Mouse (Mus musculus) left cerebral cortex, postnatal 4 days (tissue): ENCODE measurements around the gene Slit3. TPM values are rescaled to one million over a fixed set of nuclear protein-coding genes. Genes with fewer than 3 reads are reported as not detected.
A peak's percentile ranks its signal among the peaks of the same experiment; 100 is the strongest.

ENCODE experiments used
- DNase-seq: peaks from one replicate; pipeline ENCODE4 v3.0.0-alpha.2; 2022
- intact Hi-C: fragments of 180-260 bp; cut with DNase I; formaldehyde crosslinking; loops from one replicate; pipeline ENCODE4 v1.15.1; 2025
- microRNA-seq: library from miRNA; unstranded; fragments of <30 nt; microRNA quantifications from one replicate; pipeline ENCODE4 v1.2.0, GENCODE M21; 2022
- total RNA-seq, 2 experiments: library from RNA; stranded (reverse); gene quantifications; 2 replicates each; pipeline ENCODE4 v1.2.3; 2021

Gene Slit3
- total RNA-seq, 2 experiments from 2014 or later, result 21.2 to 29.1 TPM

DNA sequence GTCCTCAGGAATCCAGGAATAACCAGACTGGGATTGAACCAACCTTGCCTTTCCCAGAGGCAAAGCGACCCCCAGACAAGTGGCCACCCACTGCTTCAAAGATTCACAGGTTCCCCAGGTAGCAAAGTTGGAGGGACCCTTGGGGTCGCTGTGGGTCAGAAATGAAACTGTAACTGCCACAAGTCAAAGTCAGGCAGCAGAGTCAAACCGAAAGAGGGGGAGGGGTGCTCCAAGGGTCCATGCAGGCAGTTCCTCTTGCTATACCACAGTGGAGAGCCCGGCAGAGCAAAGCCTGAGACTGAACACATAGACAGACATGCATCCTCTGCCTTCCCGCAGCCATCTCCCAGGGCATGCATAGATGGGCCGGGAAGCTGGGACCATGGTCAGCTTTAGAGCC lies 590.3 kb downstream of the Slit3 start:
- intact Hi-C loops, result no loop called here
- DNase-seq, result no peak

GRCm38 (mm10) chr11:35718881-35719280 lies 597.9 kb downstream of the Slit3 start:
- DNase-seq, result no peak
- intact Hi-C loops, result no loop called here

GRCm38 (mm10) chr11:35723876-35724275 lies 602.9 kb downstream of the Slit3 start:
- intact Hi-C loops, result no loop called here

GRCm38 (mm10) chr11:35726341-35726846 lies 605.4 kb downstream of the Slit3 start:
- intact Hi-C loops, result no loop called here
- no peak for DNase-seq

More at GRCm38 (mm10) chr11:35723876-35724275, 602.9 kb downstream of the Slit3 start:
- no peak for DNase-seq

DNA sequence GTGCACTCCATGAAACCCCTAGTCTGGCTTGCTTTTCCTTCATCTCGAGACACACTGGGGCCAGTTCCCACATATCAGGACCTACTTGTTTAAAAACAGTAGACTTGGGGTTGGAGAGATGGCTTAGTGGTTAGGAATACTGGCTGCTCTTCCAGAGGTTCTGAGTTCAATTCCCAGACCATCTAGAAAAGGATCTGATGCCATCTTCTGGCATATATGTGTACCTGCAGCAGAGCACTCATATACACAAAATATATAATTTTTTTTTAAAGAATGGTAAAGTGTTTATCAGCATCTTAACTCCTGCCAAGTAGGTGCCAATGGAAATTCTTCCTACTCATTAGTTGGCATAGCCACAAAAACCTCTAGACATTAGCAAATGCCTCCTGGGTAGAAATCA lies 607.2 kb downstream of the Slit3 start:
- no peak for DNase-seq
- intact Hi-C loops, result no loop called here

- peak; percentile 45 for DNase-seq
- intact Hi-C loops, result no loop called here
These were observed 608.2 kb downstream of the Slit3 start for GRCm38 (mm10) chr11:35729186-35729585.

- DNase-seq, result no peak
- intact Hi-C loops, result no loop called here
These were observed 611.3 kb downstream of the Slit3 start for GRCm38 (mm10) chr11:35732366-35732765.

DNA sequence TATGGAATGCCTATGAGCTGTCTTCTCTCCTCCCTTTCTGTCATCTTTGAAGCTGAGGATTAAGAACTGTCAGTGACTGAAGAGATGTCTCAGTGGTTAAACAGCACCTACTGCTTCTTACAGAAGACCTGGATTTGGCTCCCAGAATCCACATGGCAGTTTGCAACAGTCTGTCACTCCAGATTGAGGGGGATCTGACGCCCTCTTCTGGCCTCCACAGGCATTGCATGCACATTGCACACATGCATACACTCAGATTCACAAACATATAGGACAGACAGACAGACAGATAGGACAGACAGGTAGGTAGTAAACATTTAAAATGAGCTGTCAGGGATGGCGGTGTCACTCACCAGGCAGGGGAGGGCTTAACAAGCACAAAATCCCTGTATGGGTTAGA lies 615.8 kb downstream of the Slit3 start:
- DNase-seq, result no peak
- intact Hi-C loops, result no loop called here

DNA sequence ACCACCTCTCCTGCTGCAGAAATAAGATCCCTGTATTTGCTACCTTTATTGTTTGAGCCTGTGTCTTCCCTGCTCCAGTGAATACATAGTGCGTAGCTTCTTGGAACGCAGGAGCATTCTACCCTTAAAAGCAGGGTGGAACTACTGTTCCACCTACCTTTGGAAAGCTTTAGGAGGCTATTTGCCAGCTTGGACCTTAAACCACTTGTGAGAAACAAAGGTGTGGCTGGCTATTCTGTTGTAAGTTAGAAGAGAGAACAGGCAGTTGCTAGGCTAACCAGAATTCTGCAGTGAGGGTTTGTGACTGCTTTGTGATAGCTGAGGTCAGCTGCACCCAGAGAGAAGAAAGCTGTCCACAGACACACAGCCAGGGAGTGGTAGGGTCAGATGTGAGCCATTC lies 616.2 kb downstream of the Slit3 start:
- intact Hi-C loops, result no loop called here
- DNase-seq, result no peak

DNA sequence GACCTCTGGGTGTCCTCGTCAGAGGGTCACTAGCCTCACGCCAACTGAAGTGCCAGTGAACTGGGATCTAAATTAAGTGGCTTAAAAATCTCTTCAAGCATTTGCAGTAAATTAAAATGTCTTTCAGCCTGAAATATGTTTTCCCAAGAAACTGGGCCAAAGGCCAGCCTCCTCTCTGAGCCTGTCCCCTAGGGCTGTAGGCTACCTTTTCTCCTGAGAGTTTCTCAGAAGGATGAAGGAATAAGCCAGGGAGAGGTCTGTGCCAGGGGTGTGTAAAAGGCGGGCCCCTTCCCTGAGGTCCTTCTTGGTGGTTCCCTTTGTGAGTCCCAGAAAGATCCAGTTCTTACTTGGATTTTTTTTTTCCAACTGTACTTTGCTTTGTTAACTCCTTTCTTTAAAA lies 617.1 kb downstream of the Slit3 start:
- intact Hi-C loops, result no loop called here

DNA sequence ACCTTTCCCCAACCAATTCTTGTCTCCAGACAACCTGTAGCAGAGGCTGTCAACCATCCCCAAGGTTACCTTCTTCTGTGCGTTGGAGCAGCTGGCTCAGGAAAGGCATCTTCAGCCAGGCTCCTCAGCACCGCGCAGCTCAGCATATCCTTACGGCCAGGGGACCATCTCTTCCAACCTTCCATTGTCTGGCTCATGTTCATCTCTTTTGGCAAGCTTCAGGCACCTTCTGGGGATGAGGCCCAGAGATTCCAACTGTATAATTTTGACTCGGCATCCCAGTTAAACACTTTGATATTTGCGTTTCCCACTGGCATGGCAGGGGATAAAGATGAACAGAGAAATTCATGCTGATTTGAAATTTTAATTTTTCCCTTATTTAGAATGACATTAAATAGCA lies 622.6 kb downstream of the Slit3 start:
- peak; percentile 32 for DNase-seq
- intact Hi-C loops, result no loop called here

More for the DNA sequence above, 617.1 kb downstream of the Slit3 start:
- no peak for DNase-seq

DNA sequence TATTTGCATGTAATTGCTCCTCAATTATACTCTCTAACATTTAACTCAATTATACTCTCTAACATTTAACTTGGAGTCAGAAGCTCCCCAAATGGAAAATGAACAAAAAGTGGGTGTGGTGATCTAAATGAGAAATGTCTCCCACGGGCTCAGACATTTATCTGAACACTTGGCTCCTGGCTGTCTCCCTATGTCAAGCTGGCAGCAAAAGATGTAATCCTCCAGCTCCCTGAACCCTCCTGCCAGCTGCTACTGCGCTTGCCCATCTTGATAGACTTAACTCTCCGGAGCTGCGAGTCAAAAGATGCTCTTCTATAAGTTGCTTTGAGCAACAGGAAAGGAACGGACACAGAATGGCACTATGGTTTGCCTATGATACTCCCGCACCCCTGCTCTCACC lies 623.5 kb downstream of the Slit3 start:
- peak; percentile 28 for DNase-seq
- intact Hi-C loops, result no loop called here

DNA sequence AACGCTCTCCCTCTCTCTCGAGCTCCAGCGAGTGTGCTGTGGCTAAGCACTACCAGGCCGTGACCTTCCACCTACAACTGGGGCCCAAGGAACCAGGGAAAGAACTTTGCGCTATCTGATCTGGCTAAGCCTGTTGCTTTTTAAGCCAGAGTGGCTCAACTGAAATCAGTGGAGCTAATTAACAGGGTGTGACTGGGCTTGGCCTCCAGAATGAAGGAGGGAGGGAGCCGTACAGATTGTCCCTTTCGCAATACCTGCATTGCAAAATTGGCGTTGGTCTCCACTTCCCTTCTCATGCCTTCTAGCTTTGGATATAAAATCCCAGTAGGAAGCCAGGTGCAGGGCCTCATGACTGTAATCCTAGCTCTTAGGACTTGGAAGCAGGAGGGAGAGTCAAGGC lies 629.6 kb downstream of the Slit3 start:
- intact Hi-C loops, result no loop called here
- DNase-seq, result no peak

DNA sequence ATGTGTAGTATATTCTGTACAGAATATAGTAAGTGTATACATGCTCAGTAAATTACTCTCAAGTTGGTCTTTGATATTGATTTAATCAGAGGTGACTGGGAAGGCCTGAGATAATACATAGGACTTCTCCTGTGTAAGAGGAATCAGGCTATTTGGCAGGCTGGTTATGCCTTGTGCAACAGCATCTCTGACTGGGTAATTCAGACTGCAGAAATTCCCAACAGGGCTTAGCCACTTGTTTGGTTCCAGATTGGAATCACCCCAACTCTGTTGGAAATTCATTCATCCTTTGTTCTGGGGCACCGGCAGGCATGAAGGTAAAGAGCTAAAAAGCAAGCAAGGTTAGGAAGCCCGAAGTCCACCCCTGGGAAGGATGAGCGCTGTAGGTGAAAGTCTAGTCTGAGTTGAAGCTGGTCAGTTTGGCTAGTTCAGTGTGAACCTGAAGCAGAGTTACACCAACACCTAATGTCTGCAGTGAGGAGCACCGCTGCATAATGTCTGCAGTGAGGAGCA lies 633.9 kb downstream of the Slit3 start:
- DNase-seq, result no peak
- intact Hi-C loops, result no loop called here

DNA sequence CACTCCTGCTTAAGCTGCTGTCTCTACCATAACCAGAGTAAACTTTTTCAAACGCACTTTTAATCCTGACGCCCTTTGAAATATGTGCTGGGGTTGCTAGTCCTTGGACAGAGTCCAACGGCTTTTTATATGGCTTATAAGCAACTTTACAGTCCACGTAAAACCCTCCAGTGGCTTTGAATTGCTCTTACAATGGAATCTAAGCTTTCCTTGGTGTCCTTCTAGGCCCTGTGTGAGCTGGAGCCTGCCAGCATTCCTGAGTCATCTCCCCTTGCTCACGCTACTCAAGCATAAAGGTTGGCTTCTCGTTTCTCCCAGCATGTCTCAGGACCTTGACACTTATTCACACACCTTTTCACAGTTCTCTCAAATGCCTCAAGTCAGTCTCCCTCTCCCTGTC lies 634.5 kb downstream of the Slit3 start:
- DNase-seq, result no peak
- intact Hi-C loops, result no loop called here

DNA sequence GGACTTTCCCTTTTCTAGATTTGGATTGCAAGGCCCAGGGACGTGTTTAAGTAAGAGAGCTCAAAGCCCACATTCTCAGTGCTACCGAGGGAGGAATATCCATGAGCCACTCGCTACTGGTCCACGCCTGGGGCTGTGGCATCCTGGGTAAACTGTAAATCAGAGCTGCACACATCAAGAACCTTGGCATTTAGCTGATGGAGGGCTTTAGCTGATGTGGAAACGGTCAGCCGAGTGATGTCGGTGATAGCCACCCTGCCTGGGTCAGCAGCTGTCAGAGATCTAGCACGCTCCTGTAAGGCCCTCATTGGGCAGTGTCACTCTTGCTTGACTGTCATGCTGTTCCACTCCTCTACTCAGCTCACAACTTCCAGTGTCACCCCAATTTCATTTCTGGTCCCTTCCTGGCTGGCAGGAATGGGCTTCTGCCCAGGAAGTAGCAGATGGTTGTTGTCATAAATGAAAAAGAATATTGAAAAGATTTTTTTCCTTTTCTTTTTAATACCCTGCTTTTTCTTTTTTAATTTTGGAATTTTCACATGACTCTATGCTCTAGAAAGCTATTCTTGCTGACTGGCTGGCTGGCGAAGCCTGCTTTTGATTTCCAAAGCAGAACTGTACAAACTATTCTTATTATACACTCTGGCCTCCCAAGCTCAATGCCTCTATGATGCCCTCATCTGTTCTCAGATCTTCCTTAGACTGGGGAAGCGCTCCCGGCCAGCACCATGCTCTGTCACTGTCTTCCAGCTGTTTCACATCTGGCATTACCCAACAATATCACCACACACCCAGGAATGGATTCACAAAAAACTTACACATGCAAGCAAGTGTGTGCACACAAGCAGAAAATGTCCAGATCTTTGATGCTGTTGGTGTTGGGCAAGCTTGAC lies 635.6 kb downstream of the Slit3 start:
- no peak for DNase-seq
- intact Hi-C loops, result no loop called here

Small RNAs within 50 kb of the gene (microRNA-seq; reads per million reads assigned to microRNA genes)
- 91.5 reads per million, percentile 49 among the genes with 10 or more reads in this experiment for gene Mir218-2
